Comparison of ENCODE assay signal across 21 mouse cellular contexts in genomic region chr17:81010199-81010598, GRCm38 (mm10). TPM values are rescaled to one million over a fixed set of nuclear protein-coding genes. Genes with fewer than 3 reads are reported as not detected.
DNase-seq lines count a peak whose midpoint lies in the region; ATAC-seq and TF ChIP-seq lines count a peak whose summit lies in the region.
"Had no signal": no experiment of that assay in that cellular context is flagged by ENCODE, and none has a peak within 500 bp of the region (broad histone marks: within the 10 kb centered on the region; RNA-seq: fewer than 3 reads in every experiment).

No protein-coding gene starts in this region.

- DNase-seq in cerebellum, adult 9-10 months, result peak; percentile 17
- no peak for DNase-seq in cerebellum, postnatal 4 days (ENCODE audit: low spot score in 2 of 2)
- no peak for DNase-seq in kidney, adult 2 months
- DNase-seq in frontal cortex, adult 2 months (ENCODE audit: extremely low spot score in 1 of 2, low spot score in 1 of 2), result no peak
- DNase-seq in ovary, postnatal 10 days (ENCODE audit: low spot score), result no peak
- DNase-seq: adrenal gland, adult 8-10 months; cerebellum, adult 9-11 months; gastrocnemius, postnatal 25 days; heart, postnatal 14 days; kidney, postnatal 4 days; liver, embryonic 13.5 days; lung, postnatal 4 days; thymus, postnatal 25 days had no signal

- 55% methylated on average over 3 of the region's 3 CpGs for WGBS in kidney, embryonic 15.5 days
- 65% methylated on average over 3 of the region's 3 CpGs for WGBS in kidney, adult 2 months
- 51% methylated on average over 3 of the region's 3 CpGs for WGBS in forebrain, embryonic 15.5 days
- 36% methylated on average over 3 of the region's 3 CpGs for WGBS in hindbrain, embryonic 16.5 days

- no peak overlapping the region for H3K4me2 ChIP-seq in kidney, embryonic 15.5 days
- H3K4me2 ChIP-seq in forebrain, embryonic 15.5 days (replicated peaks), result no peak overlapping the region
- H3K4me2 ChIP-seq in hindbrain, embryonic 16.5 days (ENCODE audit: low read length), result no peak overlapping the region
- H3K4me2 ChIP-seq: embryonic facial prominence, embryonic 12.5 days; limb, embryonic 12.5 days; liver, embryonic 13.5 days; lung, embryonic 15.5 days had no signal

- no peak for TF ChIP-seq POLR2A in kidney, adult 2 months (IDR thresholded peaks at IDR 0.05; ENCODE audit: low read depth, low read length)

- no peak for TF ChIP-seq CTCF in kidney, adult 2 months (conservative IDR thresholded peaks at IDR 0.05; ENCODE audit: insufficient read depth, insufficient read length, low read depth, low read length)

- H3K4me3 ChIP-seq in kidney, embryonic 15.5 days (replicated peaks), result no peak overlapping the region
- H3K4me3 ChIP-seq in kidney, adult 2 months (ENCODE audit: insufficient read depth, low read depth, low read length), result no peak overlapping the region
- no peak overlapping the region for H3K4me3 ChIP-seq in forebrain, embryonic 15.5 days
- H3K4me3 ChIP-seq in hindbrain, embryonic 16.5 days (ENCODE audit: low read length), result no peak overlapping the region
- H3K4me3 ChIP-seq: embryonic facial prominence, embryonic 12.5 days; erythroblast, embryonic 14.5 days; limb, embryonic 12.5 days; liver, embryonic 13.5 days; lung, embryonic 15.5 days had no signal

- ATAC-seq in kidney, embryonic 15.5 days (replicated peaks; ENCODE audit: low FRiP score), result peak; percentile 31; the same call in 1 of the 2 replicates
- ATAC-seq in forebrain, embryonic 15.5 days (replicated peaks), result 0 out of 2 replicates have a peak, but pooled peaks have one; percentile 2
- ATAC-seq in hindbrain, embryonic 16.5 days, result no peak
- ATAC-seq: inflammation-experienced regulatory T-cells, adult 6 months had no signal

- H3K36me3 ChIP-seq in kidney, embryonic 15.5 days, result no peaks in the 10 kb centered on the region
- H3K36me3 ChIP-seq in kidney, adult 2 months (ENCODE audit: control insufficient read depth, insufficient read depth, low read length), result no peaks in the 10 kb centered on the region
- no peaks in the 10 kb centered on the region for H3K36me3 ChIP-seq in forebrain, embryonic 15.5 days
- no peaks in the 10 kb centered on the region for H3K36me3 ChIP-seq in hindbrain, embryonic 16.5 days (ENCODE audit: control insufficient read depth, insufficient read depth, low read length)
- H3K36me3 ChIP-seq: embryonic facial prominence, embryonic 12.5 days; limb, embryonic 12.5 days; liver, embryonic 13.5 days; lung, embryonic 15.5 days had no signal

- no peaks in the 10 kb centered on the region for H3K9me3 ChIP-seq in kidney, embryonic 15.5 days (replicated peaks)
- no peaks in the 10 kb centered on the region for H3K9me3 ChIP-seq in forebrain, embryonic 15.5 days
- no peaks in the 10 kb centered on the region for H3K9me3 ChIP-seq in hindbrain, embryonic 16.5 days (ENCODE audit: control insufficient read depth, low read length)
- H3K9me3 ChIP-seq: embryonic facial prominence, embryonic 12.5 days; limb, embryonic 12.5 days; liver, embryonic 13.5 days; lung, embryonic 15.5 days had no signal

- no peaks in the 10 kb centered on the region for H3K27me3 ChIP-seq in kidney, embryonic 15.5 days
- no peaks in the 10 kb centered on the region for H3K27me3 ChIP-seq in kidney, adult 2 months (replicated peaks; ENCODE audit: control insufficient read depth, insufficient read depth, low read length)
- no peaks in the 10 kb centered on the region for H3K27me3 ChIP-seq in forebrain, embryonic 15.5 days
- no peaks in the 10 kb centered on the region for H3K27me3 ChIP-seq in hindbrain, embryonic 16.5 days (replicated peaks; ENCODE audit: control insufficient read depth, insufficient read depth, low read length)
- H3K27me3 ChIP-seq: embryonic facial prominence, embryonic 12.5 days; limb, embryonic 12.5 days; liver, embryonic 13.5 days; lung, embryonic 15.5 days had no signal

- H3K4me1 ChIP-seq in kidney, embryonic 15.5 days, result peaks cover 22% of the 10 kb centered on the region
- no peaks in the 10 kb centered on the region for H3K4me1 ChIP-seq in kidney, adult 2 months (ENCODE audit: control insufficient read depth, insufficient read depth, low read length)
- H3K4me1 ChIP-seq in forebrain, embryonic 15.5 days, result peaks cover 23% of the 10 kb centered on the region
- peaks cover 4% of the 10 kb centered on the region; the same call in 1 of the 2 replicates for H3K4me1 ChIP-seq in hindbrain, embryonic 16.5 days (ENCODE audit: control insufficient read depth, insufficient read depth, low read depth, low read length)
- H3K4me1 ChIP-seq: embryonic facial prominence, embryonic 12.5 days; liver, embryonic 13.5 days had no signal

- H3K27ac ChIP-seq in kidney, embryonic 15.5 days, result no peak overlapping the region
- H3K27ac ChIP-seq in kidney, adult 2 months (ENCODE audit: insufficient read depth, low read depth, low read length), result no peak overlapping the region
- H3K27ac ChIP-seq in forebrain, embryonic 15.5 days (replicated peaks), result peak overlapping the region; percentile 6; the same call in 1 of the 2 replicates
- H3K27ac ChIP-seq in hindbrain, embryonic 16.5 days (ENCODE audit: low read depth, low read length), result peak overlapping the region; percentile 48
- H3K27ac ChIP-seq: embryonic facial prominence, embryonic 12.5 days; limb, embryonic 12.5 days; liver, embryonic 13.5 days had no signal

- no peak overlapping the region for H3K9ac ChIP-seq in kidney, embryonic 15.5 days
- H3K9ac ChIP-seq in forebrain, embryonic 15.5 days (replicated peaks), result no peak overlapping the region
- H3K9ac ChIP-seq in hindbrain, embryonic 16.5 days (ENCODE audit: low read depth, low read length), result no peak overlapping the region
- H3K9ac ChIP-seq: embryonic facial prominence, embryonic 12.5 days; limb, embryonic 12.5 days; liver, embryonic 13.5 days; lung, embryonic 15.5 days had no signal

RNA-seq across cellular contexts. Expression of gene Thumpd2, which starts 54.7 kb away (rescaled TPM):
- 12.6 and 14.4 TPM in 2 replicates for polyA plus RNA-seq in kidney, embryonic 15.5 days (2015; fragmentation: Nextera tagmentation; extraction: Ambion mirVana)
- polyA plus RNA-seq in kidney, adult 2 months (2012; rRNA removed), result 1.6 and 2.3 TPM in 2 replicates
- polyA plus RNA-seq in forebrain, embryonic 15.5 days (2015; fragmentation: Nextera tagmentation; extraction: Ambion mirVana), result 11.4 TPM in 2 replicates
- polyA plus RNA-seq in hindbrain, embryonic 16.5 days (2015; fragmentation: Nextera tagmentation; extraction: Ambion mirVana), result 7.6 and 7.8 TPM in 2 replicates
- polyA plus RNA-seq in frontal cortex, adult 2 months (2012; rRNA removed), result 4.6 and 5.6 TPM in 2 replicates
- polyA plus RNA-seq: erythroblast, embryonic 14.5 days had no signal

Comparison
In these comparisons a context has a peak if more than half of its experiments do, and no peak if none do; other contexts are left out.
1. H3K27ac ChIP-seq: peak in forebrain, embryonic 15.5 days (single experiment) and hindbrain, embryonic 16.5 days (single experiment); none in kidney, embryonic 15.5 days (single experiment) and kidney, adult 2 months (single experiment).